ENCODE assay signal across 10 mouse cellular contexts in the genomic region with DNA sequence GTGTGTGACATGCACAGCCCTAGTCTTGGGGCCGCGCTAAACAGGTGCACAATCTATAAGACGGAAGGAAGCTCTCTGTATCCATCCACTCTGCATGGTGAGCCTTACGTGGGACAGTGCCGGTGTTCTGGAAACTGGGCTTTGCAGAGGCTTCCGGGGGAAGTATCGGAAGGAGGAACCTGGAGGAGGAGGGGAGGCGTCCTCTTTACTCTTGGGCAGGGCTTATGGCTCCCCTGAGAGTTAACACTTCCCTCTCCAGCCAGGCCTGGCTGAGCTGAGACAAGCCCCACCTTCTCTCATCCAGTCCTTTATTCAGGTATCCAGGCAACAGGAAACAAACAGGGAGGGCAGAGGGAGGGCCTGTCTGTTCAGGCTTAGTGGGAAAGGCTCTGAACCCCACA. TPM values are rescaled to one million over a fixed set of nuclear protein-coding genes. Genes with fewer than 3 reads are reported as not detected.
DNase-seq lines count a peak whose midpoint lies in the region; ATAC-seq lines count a peak whose summit lies in the region.
"Had no signal": no experiment of that assay in that cellular context is flagged by ENCODE, and none has a peak within 500 bp of the region (broad histone marks: within the 10 kb centered on the region; RNA-seq: fewer than 3 reads in every experiment).

No protein-coding gene starts in this region.

- peaks cover 4% of the 10 kb centered on the region; the same call in 1 of the 2 replicates for H3K27me3 ChIP-seq in heart, embryonic 14.5 days (ENCODE audit: control insufficient read depth, insufficient read depth, low read length)
- H3K27me3 ChIP-seq in kidney, embryonic 15.5 days = peaks cover 10% of the 10 kb centered on the region; the same call in 1 of the 2 replicates
- H3K27me3 ChIP-seq in neural tube, embryonic 13.5 days = no peaks in the 10 kb centered on the region
- H3K27me3 ChIP-seq: Patski had no signal

- H3K4me3 ChIP-seq in heart, embryonic 14.5 days (ENCODE audit: control insufficient read depth in 1 of 2, insufficient read depth in 1 of 2, low read depth in 1 of 2, low read length in 2 of 2) = peak overlapping the region; percentile 36 to 41
- H3K4me3 ChIP-seq in kidney, embryonic 15.5 days (replicated peaks) = peak overlapping the region; percentile 52
- H3K4me3 ChIP-seq in neural tube, embryonic 13.5 days = peak overlapping the region; percentile 40
- H3K4me3 ChIP-seq: myocyte had no signal

- peak; percentile 45 for DNase-seq in gastrocnemius, postnatal 25 days
- no peak for DNase-seq in gastrocnemius, postnatal 4 days (ENCODE audit: low spot score in 2 of 2)
- DNase-seq in embryo, embryonic 10.5 days (ENCODE audit: low spot score) = peak; percentile 83
- peak; percentile 81 to 87 for DNase-seq in lung, adult 18-20 months
- DNase-seq in telencephalon, adult 2 months (ENCODE audit: low read depth, low spot score) = peak; percentile 65

- no peak overlapping the region for H3K27ac ChIP-seq in heart, embryonic 14.5 days (replicated peaks in 1 of 2; ENCODE audit: control insufficient read depth in 1 of 2, insufficient read depth in 1 of 2, low read depth in 2 of 2, low read length in 2 of 2)
- H3K27ac ChIP-seq in kidney, embryonic 15.5 days = 0 out of 2 replicates have a peak overlapping the region, but pooled peaks have one; percentile 6
- peak overlapping the region; percentile 68; the same call in 1 of the 2 replicates for H3K27ac ChIP-seq in neural tube, embryonic 13.5 days (replicated peaks)

- H3K4me1 ChIP-seq in heart, embryonic 14.5 days (ENCODE audit: control insufficient read depth in 2 of 2, insufficient read depth in 2 of 2, low read length in 2 of 2) = peaks cover 19 to 22% of the 10 kb centered on the region in 2 experiments
- H3K4me1 ChIP-seq in kidney, embryonic 15.5 days = peaks cover 54% of the 10 kb centered on the region
- peaks cover 30% of the 10 kb centered on the region for H3K4me1 ChIP-seq in neural tube, embryonic 13.5 days (replicated peaks)

- no peaks in the 10 kb centered on the region for H3K9me3 ChIP-seq in heart, embryonic 14.5 days (ENCODE audit: control insufficient read depth, low read length)
- H3K9me3 ChIP-seq in kidney, embryonic 15.5 days (replicated peaks) = no peaks in the 10 kb centered on the region
- no peaks in the 10 kb centered on the region for H3K9me3 ChIP-seq in neural tube, embryonic 13.5 days

- WGBS in heart, embryonic 14.5 days = 0% methylated on average over 8 of the region's 8 CpGs
- WGBS in kidney, embryonic 15.5 days = 1% methylated on average over 8 of the region's 8 CpGs
- 2% methylated on average over 8 of the region's 8 CpGs for WGBS in neural tube, embryonic 13.5 days

- peak overlapping the region; percentile 44 for H3K9ac ChIP-seq in heart, embryonic 14.5 days (ENCODE audit: low read length)
- H3K9ac ChIP-seq in kidney, embryonic 15.5 days = peak overlapping the region; percentile 33; the same call in 1 of the 2 replicates
- peak overlapping the region; percentile 66 for H3K9ac ChIP-seq in neural tube, embryonic 13.5 days

- no peaks in the 10 kb centered on the region for H3K36me3 ChIP-seq in heart, embryonic 14.5 days (ENCODE audit: control insufficient read depth, insufficient read depth, low read length)
- no peaks in the 10 kb centered on the region for H3K36me3 ChIP-seq in kidney, embryonic 15.5 days
- no peaks in the 10 kb centered on the region for H3K36me3 ChIP-seq in neural tube, embryonic 13.5 days

- peak; percentile 73 for ATAC-seq in heart, embryonic 14.5 days (ENCODE audit: insufficient number of reproducible peaks, insufficient read depth, low FRiP score, low read depth)
- peak; percentile 92 for ATAC-seq in kidney, embryonic 15.5 days (replicated peaks; ENCODE audit: low FRiP score)
- ATAC-seq in neural tube, embryonic 13.5 days (ENCODE audit: low read depth) = peak; percentile 87
- ATAC-seq: Patski had no signal

- peak overlapping the region; percentile 68 for H3K4me2 ChIP-seq in heart, embryonic 14.5 days (ENCODE audit: low read length)
- peak overlapping the region; percentile 71 for H3K4me2 ChIP-seq in kidney, embryonic 15.5 days
- H3K4me2 ChIP-seq in neural tube, embryonic 13.5 days = peak overlapping the region; percentile 55

RNA-seq across cellular contexts. Expression of gene Vsig8, which starts 5.2 kb away (rescaled TPM):
- total RNA-seq in gastrocnemius, postnatal 25 days (2021) = not detected
- total RNA-seq in gastrocnemius, postnatal 4 days (2021) = not detected
- polyA plus RNA-seq in heart, embryonic 14.5 days (2014; fragmentation: Nextera tagmentation; extraction: Ambion mirVana) = 0.22 and 0.23 TPM in 2 replicates
- polyA plus RNA-seq in kidney, embryonic 15.5 days (2015; fragmentation: Nextera tagmentation; extraction: Ambion mirVana) = 0.57 and 0.59 TPM in 2 replicates
- 0.82 and 0.85 TPM in 2 replicates for polyA plus RNA-seq in neural tube, embryonic 13.5 days (2015; fragmentation: Nextera tagmentation; extraction: Ambion mirVana)
- polyA plus RNA-seq: myocyte had no signal

RNA-seq across cellular contexts. Expression of gene Cfap45, which starts 29.9 kb away (rescaled TPM):
- total RNA-seq in gastrocnemius, postnatal 25 days (2021) = not detected
- total RNA-seq in gastrocnemius, postnatal 4 days (2021) = 1 to 10 TPM; 1.3 to 1.8 TPM
- polyA plus RNA-seq in heart, embryonic 14.5 days (2014; fragmentation: Nextera tagmentation; extraction: Ambion mirVana) = 2.0 and 2.6 TPM in 2 replicates
- 1.4 and 2.2 TPM in 2 replicates for polyA plus RNA-seq in kidney, embryonic 15.5 days (2015; fragmentation: Nextera tagmentation; extraction: Ambion mirVana)
- polyA plus RNA-seq in neural tube, embryonic 13.5 days (2015; fragmentation: Nextera tagmentation; extraction: Ambion mirVana) = 2.5 and 3.1 TPM in 2 replicates
- polyA plus RNA-seq: myocyte had no signal

RNA-seq across cellular contexts. Expression of gene Slamf8, which starts 39.8 kb away (rescaled TPM):
- under 1 TPM in 1 of 2 experiments, not detected in 1; 0.21 TPM for total RNA-seq in gastrocnemius, postnatal 25 days (2021)
- under 1 TPM in 1 of 2 experiments, not detected in 1; 0.17 TPM for total RNA-seq in gastrocnemius, postnatal 4 days (2021)
- polyA plus RNA-seq in heart, embryonic 14.5 days (2014; fragmentation: Nextera tagmentation; extraction: Ambion mirVana) = 0.12 TPM in 1 of 2 replicates, not detected in the other
- 0.10 and 0.17 TPM in 2 replicates for polyA plus RNA-seq in kidney, embryonic 15.5 days (2015; fragmentation: Nextera tagmentation; extraction: Ambion mirVana)
- not detected in 2 replicates for polyA plus RNA-seq in neural tube, embryonic 13.5 days (2015; fragmentation: Nextera tagmentation; extraction: Ambion mirVana)
- polyA plus RNA-seq: myocyte, Patski had no signal

RNA-seq across cellular contexts. Expression of gene Tagln2, which starts 50.7 kb away (rescaled TPM):
- total RNA-seq in gastrocnemius, postnatal 25 days (2021) = 10 to 100 TPM; 24.8 to 33.7 TPM
- total RNA-seq in gastrocnemius, postnatal 4 days (2021) = 100 to 1,000 TPM; 146 to 158 TPM
- 187 and 196 TPM in 2 replicates for polyA plus RNA-seq in heart, embryonic 14.5 days (2014; fragmentation: Nextera tagmentation; extraction: Ambion mirVana)
- polyA plus RNA-seq in kidney, embryonic 15.5 days (2015; fragmentation: Nextera tagmentation; extraction: Ambion mirVana) = 246 and 251 TPM in 2 replicates
- 160 and 187 TPM in 2 replicates for polyA plus RNA-seq in neural tube, embryonic 13.5 days (2015; fragmentation: Nextera tagmentation; extraction: Ambion mirVana)

RNA-seq across cellular contexts. Expression of gene Fcrl6, which starts 51.8 kb away (rescaled TPM):
- total RNA-seq in gastrocnemius, postnatal 25 days (2021) = not detected
- not detected for total RNA-seq in gastrocnemius, postnatal 4 days (2021)
- polyA plus RNA-seq in heart, embryonic 14.5 days (2014; fragmentation: Nextera tagmentation; extraction: Ambion mirVana) = not detected in 2 replicates
- not detected in 2 replicates for polyA plus RNA-seq in kidney, embryonic 15.5 days (2015; fragmentation: Nextera tagmentation; extraction: Ambion mirVana)
- 0.15 and 0.52 TPM in 2 replicates for polyA plus RNA-seq in neural tube, embryonic 13.5 days (2015; fragmentation: Nextera tagmentation; extraction: Ambion mirVana)
- polyA plus RNA-seq: myocyte, Patski had no signal

Comparison
In these comparisons a context has a peak if more than half of its experiments do, and no peak if none do; other contexts are left out.
1. DNase-seq: peak in gastrocnemius, postnatal 25 days (single experiment), embryo, embryonic 10.5 days (single experiment), lung, adult 18-20 months (2 of 2) and telencephalon, adult 2 months (single experiment); none in gastrocnemius, postnatal 4 days (0 of 2).
2. H3K27ac ChIP-seq: peak in kidney, embryonic 15.5 days (single experiment) and neural tube, embryonic 13.5 days (single experiment); none in heart, embryonic 14.5 days (0 of 2).
3. Peak in every context shown above with its lines, with median percentiles within 50 percentile points of each other: ATAC-seq, H3K4me2 ChIP-seq, H3K4me3 ChIP-seq and H3K9ac ChIP-seq.